Mouse (Mus musculus): ENCODE measurements around the gene H2-DMb1. TPM values are rescaled to one million over a fixed set of nuclear protein-coding genes. Genes with fewer than 3 reads are reported as not detected.

Gene H2-DMb1
- 105 and 109 TPM in 2 replicates for total RNA-seq (2015)
- total RNA-seq (2017): 110 and 132 TPM in 2 replicates

GRCm38 (mm10) chr17:34152923-34153322 is at the start of gene H2-DMb1:
Gene H2-DMb1 (plus strand): TSS chr17:34153072.
- ATAC-seq (ENCODE audit: poor library complexity, severe bottlenecking): peak; percentile 89

DNA sequence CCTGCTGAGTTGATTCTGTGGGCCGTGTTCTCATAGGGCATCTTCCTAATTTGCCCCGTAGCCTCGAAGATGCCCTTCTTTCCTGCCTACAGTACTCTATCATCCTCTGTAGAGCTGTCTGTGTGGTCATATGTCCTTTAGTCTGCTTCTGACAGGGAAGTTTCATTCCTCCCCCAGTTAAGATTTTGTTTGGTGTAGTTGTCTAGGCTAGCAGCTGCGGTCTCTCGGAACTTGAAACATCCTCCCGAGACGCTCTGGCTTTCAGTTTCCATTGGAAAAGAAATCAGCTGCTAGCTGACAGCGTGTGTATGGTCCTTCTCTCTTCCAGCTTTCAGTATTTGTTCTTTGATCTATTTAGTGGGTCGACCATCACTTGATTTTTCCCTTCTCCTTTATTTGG is 48.1 kb upstream of the H2-DMb1 start:
- no peak for ATAC-seq (ENCODE audit: poor library complexity, severe bottlenecking)

GRCm38 (mm10) chr17:34106555-34106954 is 46.3 kb upstream of the H2-DMb1 start:
- ATAC-seq (ENCODE audit: poor library complexity, severe bottlenecking): no peak

DNA sequence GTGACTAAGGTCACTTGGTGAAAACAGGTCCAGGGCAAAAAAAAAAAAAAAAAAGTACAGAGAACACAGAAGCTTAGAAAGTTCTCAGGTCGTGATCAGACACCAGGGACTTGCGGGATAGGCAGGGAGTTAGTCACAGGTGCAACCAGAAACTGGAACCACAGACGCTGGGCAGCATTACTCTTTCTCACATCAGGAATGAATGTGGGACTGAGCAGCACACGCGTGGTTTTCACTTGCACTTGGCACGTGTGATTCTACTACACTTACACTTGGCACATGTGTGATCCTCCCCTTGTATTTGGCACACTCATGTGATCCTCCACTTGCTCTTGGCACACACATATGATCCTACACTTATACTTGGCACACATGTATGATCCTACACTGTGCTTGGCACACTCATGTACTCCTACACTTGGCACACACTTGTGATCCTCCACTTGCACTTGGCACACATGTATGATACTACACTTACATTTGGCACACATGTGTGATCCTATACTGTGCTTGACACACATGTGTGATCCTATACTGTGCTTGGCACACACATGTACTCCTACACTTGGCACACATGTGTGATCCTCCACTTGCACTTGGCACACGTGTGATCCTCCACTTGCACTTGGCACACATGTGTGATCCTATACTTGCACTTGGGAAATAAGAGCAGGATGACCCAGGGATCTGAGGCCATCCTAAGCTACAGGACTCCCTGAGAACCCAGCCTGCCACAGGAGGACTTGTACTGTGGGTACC is 45.6 kb upstream of the H2-DMb1 start:
- no peak for ATAC-seq (ENCODE audit: poor library complexity, severe bottlenecking)

DNA sequence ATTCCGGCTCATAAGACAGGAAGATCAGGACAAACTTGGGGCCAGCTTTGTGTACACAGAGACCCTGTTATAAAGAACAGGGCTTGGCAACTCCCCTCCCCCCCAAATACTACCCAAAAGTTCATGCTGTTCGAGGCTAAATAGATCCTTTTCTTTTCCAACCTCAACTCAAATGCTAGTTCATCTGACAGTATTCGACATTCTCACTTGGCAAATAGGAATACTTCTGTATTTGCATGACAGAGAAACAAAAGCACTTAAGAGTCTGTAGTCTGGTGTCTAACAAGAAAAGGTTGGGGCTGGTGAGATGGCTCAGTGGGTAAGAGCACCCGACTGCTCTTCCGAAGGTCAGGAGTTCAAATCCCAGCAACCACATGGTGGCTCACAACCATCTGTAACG is 44.4 kb upstream of the H2-DMb1 start:
- ATAC-seq (ENCODE audit: poor library complexity, severe bottlenecking): no peak

DNA sequence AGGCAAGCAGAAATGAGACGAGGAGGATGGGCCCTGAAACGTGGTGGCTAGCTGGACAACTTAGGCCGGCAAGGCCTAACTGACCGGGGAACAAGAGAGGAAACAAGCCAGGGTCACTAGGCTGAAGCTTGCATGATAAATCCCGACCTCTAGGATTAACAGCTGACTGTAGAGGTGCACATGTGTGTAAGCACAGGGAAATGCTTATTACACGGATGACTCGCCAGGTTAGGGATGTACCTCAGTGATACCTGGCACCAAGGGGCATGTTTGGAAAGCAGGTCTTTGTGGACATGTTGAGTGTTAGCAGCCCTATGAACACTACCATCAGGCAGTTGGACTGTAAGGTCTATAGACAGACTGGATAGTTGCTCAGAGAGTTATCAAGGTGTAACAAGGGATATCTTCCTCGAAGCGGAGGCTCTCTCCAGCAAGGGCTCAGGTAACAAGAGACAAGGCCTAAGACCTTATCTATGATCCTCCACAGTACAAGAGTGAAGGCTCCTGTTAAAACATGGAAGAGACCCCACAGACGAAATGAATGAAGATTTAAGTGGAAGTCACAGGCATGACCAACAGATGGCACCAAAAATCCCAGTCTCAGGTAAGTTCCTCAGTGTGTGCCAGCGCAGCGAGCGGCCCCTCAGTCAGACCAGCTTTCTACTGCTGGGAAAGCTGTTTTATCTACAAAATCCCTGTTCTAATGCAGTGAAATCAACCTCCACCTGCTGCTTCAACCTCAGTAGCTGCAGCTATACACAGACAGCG is 43.6 kb upstream of the H2-DMb1 start:
- no peak for ATAC-seq (ENCODE audit: poor library complexity, severe bottlenecking)

DNA sequence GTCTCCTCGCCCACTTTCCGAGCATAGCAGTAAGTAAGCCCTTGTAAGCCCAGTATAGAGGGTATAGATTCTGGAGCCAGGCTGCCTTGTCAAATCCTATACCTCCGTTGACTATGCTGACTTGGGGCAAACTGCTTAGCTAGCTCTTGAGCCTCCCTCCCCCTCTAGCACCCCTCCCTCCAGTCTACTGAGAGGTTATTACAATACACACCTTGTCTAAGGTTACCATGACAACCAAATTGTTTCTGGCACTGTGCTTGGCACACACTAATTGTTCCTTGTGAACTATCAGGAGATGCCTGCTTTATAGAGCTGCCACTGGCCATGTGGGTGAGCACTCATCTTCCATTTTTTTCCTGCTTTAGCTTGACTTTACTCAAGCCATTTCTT is 43.1 kb upstream of the H2-DMb1 start:
- no peak for ATAC-seq (ENCODE audit: poor library complexity, severe bottlenecking)

DNA sequence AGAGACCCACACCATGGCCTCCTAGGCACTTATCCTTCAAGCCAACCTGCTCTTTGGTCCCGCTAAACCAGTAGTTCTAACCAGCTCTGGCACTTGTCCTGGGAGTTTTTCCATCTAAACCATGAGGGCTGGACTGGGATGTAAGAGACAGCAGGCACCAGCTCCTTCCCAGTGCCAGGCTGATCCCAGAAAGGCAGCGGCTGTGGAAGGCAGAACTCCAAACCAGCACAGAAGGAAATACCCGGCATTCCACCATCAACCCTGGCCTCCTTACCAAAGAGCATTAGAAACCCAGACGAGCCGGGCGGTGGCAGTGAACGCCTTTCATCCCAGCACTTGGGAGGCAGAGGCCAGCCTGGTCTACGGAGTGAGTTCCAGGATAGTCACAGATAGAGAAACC is 42.6 kb upstream of the H2-DMb1 start:
- no peak for ATAC-seq (ENCODE audit: poor library complexity, severe bottlenecking)

DNA sequence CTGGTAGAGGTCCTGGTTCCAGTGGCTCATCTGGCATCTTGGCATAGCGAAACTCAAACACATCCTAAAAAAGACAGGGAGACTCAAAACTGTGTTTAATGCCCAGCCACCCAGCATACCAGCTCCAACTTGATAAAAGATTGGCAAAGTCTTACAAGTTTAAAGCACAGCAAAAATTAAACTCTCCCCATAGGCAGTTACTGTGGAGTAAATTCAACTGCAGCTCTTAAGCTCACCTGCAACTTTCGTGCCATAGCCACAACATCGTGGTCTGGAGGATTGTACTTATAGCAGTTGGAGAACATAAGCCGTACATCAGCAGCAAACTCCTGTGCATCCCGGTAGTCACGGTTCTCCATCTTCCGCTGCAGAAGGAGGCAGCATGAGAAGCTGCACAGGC is 38.8 kb upstream of the H2-DMb1 start:
- ATAC-seq (ENCODE audit: poor library complexity, severe bottlenecking): no peak

GRCm38 (mm10) chr17:34116736-34117370 is 36.0 kb upstream of the H2-DMb1 start:
- peak; percentile 14; the same call in 1 of the 2 replicates for ATAC-seq (ENCODE audit: poor library complexity, severe bottlenecking)

DNA sequence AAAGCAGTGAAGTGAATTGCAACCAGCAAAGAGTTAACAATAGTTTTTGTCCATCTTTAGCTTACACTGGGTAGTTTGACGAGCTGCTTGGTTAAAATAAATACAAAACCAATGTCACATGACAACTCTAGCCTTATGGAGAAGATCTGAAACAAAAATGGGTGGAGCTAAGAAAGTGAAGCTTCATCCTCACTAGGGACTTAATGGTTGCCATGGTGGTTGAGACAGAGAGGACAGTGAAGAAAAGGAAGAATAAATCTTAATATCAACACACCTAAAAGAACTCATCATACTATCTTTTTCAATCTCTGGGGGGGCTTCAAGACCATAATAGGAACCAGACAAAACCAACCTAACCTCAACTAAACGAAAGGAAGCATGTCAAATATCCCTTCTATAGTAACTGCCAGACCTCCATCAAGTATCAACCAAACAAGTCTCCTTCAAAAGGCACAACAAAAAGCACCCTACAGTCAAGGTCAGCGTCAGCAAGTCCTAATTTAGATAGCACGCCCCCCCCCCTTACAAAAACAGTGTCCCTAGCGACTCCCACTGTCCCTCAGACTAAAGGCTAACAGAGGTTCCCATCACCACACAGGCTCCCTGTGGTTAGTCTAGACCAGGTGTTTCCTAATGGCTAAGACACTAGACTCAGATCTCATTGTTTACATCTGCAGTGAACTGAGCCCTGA is 35.3 kb upstream of the H2-DMb1 start:
- no peak for ATAC-seq (ENCODE audit: poor library complexity, severe bottlenecking)

GRCm38 (mm10) chr17:34118113-34118872 is 34.6 kb upstream of the H2-DMb1 start:
- ATAC-seq (ENCODE audit: poor library complexity, severe bottlenecking): no peak

DNA sequence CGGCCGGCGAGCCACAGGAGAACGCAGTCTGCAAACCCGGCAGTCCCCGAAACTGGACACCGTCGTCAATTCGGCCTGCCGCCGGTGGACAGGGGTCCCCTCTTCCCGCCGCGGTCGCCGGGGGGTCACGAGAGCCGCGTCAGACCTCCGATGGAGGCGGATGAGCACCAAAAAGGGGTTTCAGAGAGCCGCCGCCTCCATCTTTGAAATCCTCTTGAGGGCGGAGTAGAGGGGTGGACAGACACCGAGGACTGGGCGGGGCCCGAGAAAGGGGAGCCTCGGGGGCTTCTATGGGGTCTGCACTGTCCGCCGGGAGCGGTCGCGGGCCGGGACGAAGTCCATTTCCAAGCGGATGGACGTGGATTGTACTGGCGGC is 34.0 kb upstream of the H2-DMb1 start:
- ATAC-seq (ENCODE audit: poor library complexity, severe bottlenecking): no peak

DNA sequence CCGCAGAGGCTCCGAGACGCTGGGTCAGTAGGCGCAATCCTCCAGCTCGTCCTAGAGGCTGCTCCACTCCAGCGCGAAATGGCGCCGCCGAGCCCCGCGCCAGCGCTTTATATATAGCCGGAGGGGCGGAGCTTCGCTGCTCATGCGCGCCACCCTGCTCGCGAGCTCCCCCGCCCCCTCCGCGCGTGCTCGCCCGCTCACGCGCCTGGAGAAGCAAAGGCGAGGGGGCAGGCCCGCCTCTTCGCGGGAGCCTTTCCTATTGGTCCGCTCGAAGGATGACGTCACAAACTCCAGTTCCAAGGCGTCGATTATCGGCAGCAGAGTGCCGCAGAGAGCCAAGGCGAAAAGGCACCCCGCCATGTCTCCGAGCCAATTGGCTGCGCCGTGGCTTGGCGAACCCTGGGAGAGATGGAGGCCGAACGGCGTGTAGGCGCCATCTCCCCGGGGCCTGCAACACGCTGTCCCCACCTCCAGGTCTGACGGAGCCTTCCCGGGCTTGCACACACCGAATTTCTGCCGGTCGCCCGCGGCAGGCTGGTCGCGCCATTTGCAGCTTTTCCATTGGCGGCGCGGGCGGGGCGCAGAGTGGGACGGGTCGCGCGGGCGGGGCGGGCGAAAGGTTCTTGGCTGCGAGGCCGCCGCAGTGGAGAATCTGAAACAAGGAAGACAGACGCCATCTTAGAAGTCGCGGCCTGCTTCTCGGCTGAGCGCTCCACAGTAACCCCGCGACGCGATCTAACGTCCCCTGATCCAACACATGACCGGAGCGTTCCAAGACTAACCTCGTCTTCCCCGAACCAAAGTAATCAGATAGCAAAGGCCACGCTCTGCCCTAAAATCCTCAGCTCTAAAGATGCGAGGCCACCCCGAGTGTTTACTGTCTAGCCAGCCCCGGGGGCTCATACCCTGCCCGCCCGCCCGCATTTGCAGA is 33.4 kb upstream of the H2-DMb1 start, which contains the start of gene H2-DMa:
Gene H2-DMa (plus strand): TSS at position 293 of the 931 bp plus-strand sequence.
- ATAC-seq (ENCODE audit: poor library complexity, severe bottlenecking): peak; percentile 58

DNA sequence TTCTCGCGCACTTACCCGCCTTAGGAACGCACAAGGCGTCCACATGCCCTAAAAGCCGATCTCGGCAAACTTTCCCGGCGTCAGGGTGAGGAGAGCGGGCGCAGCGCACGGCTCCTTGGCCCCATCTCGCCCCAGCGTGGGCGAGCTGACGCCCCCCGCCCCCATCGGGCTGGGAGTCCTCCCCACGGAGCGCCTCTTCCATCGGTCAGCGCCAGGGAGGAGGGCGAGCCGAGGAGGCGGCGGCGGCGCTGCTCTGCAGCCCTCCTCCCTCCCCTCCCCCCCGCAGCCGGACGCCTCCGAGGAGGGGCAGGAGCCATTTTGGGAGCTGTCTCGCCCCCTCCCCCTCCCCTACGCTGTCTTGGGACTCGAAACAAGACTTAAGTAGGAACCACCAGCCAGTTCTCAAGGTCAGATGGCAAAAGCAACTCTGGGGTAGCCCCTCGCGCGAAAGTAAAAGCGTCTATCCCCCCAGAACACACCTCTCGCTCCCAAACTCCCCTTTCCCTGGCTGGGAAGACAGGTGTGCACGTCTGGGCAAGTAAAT is 32.6 kb upstream of the H2-DMb1 start:
- ATAC-seq (ENCODE audit: poor library complexity, severe bottlenecking): 0 out of 2 replicates have a peak, but pooled peaks have one; percentile 2

DNA sequence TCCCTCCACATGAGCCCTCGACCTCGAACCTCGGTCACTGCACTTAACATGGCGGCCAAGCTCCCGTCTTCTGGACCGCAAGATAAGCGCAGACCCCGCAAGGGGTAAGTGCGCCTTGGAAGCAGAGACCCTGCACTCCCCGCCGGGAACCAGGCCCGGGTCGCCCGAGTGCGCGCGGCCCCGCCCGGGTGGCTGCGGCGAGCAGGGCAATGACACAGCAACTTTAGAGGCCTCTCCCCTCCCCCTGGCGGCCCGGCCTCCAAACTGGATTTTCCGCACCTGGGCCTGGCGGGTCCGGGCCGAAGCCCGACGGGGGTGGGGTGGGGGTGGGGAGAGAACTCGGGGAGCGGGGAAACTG is 32.1 kb upstream of the H2-DMb1 start:
- peak; percentile 23 for ATAC-seq (ENCODE audit: poor library complexity, severe bottlenecking)

DNA sequence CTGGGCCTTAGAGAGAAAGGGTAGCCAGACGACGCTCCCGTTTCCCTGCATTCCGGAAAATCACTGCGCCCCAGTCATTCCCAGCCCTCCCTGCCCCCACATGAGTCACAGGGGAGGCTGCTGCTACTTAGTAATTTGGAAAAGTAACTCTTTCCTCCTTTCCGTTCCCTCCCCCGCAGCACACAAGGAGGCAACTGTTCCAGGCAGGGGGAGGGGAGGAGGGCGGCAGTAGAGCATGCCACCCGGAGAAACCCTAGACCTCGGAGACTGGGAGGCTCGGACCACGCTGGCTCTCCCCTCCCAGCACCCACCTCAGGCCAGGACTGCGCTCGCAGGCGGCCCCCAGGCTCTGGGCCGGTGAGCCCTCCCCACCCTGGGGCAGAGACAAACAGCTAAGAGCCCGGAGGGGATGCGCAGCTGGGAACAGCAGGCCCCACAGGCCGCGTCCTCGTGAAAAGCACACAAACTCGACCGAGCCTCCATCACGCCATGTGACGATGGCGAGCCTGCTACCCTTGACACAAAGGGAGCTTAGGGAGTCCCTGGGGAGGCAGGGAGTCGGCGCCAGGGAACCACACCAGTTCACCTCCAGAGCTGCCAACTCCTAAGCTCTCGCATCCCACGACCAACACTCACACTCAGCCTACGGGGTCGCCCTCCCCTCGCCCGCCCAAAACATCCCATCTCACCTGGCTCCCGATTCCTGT is 31.5 kb upstream of the H2-DMb1 start:
- no peak for ATAC-seq (ENCODE audit: poor library complexity, severe bottlenecking)

- ATAC-seq (ENCODE audit: poor library complexity, severe bottlenecking): no peak
These were observed 31.0 kb upstream of the H2-DMb1 start for GRCm38 (mm10) chr17:34121879-34122187.

Data from megakaryocyte, adult 5-6 weeks (primary cell).